Mouse (Mus musculus) skeletal muscle tissue, adult 2 months (tissue): ENCODE results near the gene 9430015G10Rik.

ENCODE experiments used
- DNase-seq: peaks from one replicate; pipeline ENCODE4 v3.0.0-alpha.2; 2012; ENCODE audit warnings: low read depth, low spot score

9430015G10Rik gene

GRCm38 (mm10) chr4:156109570-156110331, at the start of gene 9430015G10Rik:
Gene 9430015G10Rik, plus strand, starts transcription at chr4:156109982.
- peak; percentile 98 for DNase-seq

GRCm38 (mm10) chr4:156063861-156064509, 45.8 kb upstream of the 9430015G10Rik start:
- DNase-seq = no peak

DNA sequence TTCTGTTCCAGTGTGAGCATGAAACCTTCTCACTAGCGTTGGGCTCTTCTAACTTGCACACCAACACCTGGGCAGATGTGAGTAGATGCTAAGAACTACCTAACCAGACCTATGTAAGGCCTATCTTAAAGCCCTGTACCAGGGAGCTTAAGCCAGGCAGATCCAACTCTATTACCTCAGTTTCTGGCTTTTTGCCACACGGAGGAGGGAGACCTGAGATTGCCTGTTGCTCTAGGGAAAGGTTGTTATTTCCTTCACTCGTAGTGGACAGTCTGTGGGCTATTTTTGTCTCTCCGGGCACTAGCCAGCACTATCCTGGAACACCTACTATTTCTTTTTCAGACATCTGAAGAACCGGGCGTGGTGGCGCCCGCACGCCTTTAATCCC, 45.3 kb upstream of the 9430015G10Rik start:
- peak; percentile 43 for DNase-seq

DNA sequence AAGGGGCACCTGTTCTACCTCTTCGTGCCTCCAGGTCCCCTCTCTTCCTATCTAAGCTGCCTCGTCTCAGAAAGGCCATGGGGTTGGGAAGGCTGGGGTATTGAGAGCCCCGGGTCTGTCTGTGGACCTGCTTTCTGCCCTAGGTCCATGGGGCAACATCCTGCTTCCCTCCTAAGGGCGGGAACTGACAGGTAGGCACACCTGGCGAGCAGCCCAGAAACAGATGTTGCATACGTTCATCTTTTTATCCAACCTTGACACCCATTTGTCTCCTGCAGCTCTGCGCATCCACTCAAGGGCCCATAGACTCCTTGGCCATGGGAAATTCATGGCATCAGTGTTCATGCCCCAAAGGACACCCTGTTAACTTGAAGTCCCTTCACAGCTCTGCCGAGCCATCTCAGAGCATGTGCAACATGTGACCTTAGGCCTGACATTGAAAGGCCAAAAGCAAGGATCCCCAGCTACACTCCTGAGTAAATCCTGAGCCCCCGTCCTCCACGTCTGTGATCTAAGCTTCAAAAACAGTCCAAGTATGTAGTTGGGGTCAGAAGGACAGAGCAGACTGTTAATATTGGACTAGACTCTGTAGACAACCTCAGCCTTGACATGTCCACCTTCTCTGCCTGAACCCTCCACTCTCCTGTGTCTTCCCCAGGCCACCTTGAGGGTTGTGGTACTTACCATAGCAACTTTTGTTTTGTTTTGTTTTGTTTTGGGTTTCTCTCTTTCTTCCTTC, 44.5 kb upstream of the 9430015G10Rik start:
- no peak for DNase-seq

DNA sequence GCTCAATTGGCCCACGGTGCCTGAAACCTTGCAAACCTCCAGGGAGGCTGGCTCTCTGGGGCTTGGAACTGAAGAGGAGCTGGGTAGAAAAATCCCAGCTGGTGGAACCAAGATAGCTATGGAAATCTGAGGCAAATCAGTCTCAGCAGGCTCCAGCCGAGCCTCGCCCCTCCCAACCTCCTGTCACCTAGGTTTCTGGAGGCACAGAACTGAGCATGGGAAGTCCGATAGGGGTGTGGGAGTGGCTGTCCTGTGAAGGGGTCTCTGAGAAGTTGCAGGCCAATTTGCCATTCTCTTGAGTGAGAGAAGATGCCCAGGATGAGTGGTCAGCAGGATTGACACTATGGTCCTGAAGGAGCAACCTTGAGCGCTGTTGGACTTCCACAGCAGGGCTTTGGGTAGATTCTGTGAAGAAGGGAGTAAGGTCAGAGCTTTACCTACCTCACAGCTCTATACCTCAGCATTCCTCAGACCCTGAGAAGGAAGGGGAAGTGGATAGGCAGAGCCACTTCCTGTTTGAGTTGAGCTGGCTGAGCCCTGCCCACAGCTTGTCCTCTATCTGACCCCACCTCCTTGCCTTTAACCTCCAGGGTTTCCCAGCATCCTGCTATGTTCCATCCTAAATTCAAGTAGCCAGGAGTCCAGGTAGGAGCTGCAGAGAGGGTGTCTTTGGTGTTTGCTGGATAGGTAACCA, 42.4 kb upstream of the 9430015G10Rik start:
- no peak for DNase-seq

DNA sequence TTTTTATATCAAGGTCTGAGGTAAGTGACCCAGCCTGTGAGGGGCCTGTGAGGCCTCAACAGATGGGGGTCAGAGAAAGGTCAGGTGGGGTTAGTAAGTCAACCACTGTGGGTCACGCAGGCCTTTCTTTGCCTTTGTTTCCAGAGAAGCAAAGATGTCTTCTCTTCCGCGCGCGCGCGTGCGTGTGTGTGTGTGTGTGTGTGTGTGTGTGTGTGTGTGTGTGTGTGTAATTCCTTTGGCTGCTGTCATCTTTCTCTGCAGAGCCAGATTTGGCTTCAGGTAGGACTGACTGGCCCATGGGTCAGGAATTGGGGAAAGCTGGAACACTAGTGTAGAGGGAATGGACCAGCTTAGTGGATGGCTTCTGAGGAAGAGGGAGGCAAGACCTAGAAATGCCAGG, 40.1 kb upstream of the 9430015G10Rik start:
- DNase-seq = no peak

DNA sequence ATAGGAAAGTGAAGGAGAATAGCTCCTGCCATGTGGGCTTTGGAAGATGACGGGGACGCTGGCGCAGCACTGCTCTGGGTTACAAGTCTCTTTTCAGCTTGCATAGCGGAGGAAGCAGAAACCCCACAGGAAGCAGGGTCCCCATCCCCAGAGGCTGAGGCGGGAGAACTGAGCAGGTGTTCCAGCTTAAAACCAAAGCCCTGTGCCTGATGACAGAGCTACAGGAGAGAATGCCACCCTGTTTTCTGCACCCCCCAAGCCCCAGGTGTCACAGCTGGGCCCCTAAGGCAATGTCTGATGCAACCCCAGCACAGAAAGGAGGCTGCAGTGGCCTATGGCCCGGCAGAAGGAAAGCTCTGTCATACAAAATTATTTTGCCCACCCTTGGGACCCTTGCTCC, 39.5 kb upstream of the 9430015G10Rik start:
- DNase-seq = no peak

- no peak for DNase-seq
Measured at GRCm38 (mm10) chr4:156070716-156071115, 39.1 kb upstream of the 9430015G10Rik start.

DNA sequence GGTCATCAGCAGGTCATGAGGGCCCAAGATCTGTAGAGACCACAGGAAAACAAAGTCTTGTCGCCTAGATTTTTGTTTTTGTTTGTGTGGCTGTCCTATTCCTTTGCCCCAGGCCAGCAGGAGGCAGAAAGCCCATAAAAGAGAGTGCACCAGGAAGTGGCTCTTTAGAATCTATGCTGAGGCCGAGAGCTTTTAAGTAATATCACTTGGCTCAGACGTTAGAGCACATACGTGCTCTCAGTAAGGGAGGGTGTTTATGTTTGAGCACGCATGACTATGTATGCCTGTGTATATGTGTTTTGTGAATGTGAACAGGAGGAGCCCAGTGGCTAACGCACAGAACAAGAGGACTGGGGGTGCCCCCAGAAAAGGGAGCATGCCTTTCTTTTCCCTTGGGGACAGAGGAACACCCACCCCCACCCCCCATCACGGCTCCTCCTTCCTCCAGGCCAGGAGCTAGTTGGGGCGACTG, 32.8 kb upstream of the 9430015G10Rik start:
- no peak for DNase-seq

GRCm38 (mm10) chr4:156077499-156078301, 32.1 kb upstream of the 9430015G10Rik start:
- peak; percentile 24 for DNase-seq

GRCm38 (mm10) chr4:156082621-156083234, 27.1 kb upstream of the 9430015G10Rik start:
- DNase-seq = no peak

DNA sequence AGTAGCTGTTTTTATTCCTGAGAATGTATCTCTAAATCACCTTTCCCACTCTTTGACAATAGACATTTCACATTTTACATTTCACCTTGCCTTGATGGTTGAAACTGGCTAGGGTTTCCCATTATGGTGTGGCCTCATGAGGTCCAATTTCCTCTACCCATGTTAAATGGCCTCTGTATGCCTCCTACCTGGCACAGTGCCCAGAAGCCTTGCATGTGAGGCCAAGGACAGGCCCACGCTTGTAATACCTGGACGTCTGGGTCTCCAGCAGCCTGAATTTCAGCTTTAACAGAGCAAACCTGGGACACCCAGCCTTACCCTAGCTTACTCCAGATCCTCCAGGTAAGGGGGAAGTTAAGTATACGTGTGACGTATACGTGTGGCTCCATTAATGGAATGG, 26.4 kb upstream of the 9430015G10Rik start:
- DNase-seq = no peak

GRCm38 (mm10) chr4:156084096-156084879, 25.5 kb upstream of the 9430015G10Rik start:
- DNase-seq = no peak

GRCm38 (mm10) chr4:156085256-156085655, 24.5 kb upstream of the 9430015G10Rik start:
- DNase-seq = no peak

DNA sequence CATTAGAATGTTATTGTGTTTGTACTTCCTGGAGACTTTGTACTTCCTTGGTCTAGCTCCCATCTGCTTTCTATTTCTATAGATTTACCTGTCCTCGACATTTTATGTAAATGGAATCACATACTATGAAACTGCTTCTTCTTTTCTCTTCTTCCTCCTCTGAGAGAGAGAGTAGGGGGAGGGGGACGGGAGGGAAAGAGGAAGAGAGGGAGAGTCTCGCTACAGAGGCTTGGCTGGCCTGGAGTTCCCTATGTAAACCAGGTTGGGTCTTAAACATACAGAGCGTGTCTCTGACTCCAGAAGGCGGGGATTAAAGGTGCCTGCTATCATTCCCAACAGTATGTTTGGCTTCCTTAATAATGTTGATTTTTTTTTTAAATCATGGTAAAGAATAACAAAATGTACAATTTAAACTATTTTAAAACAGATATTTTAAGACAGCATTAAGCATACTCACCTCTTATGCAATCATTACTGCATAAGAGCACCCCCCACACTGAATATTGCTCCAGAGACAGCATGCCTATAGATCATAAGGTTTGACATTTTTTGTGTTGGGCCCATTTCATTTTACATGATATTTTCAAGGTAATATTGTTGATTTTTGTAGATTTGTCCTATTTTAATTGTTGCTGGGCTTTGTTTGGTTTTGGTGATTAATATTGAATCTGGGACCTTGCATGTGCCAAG, 22.2 kb upstream of the 9430015G10Rik start:
- no peak for DNase-seq

GRCm38 (mm10) chr4:156091236-156091635, 18.5 kb upstream of the 9430015G10Rik start:
- no peak for DNase-seq

GRCm38 (mm10) chr4:156092765-156093164, 17.0 kb upstream of the 9430015G10Rik start:
- DNase-seq = no peak

GRCm38 (mm10) chr4:156093758-156094157, 16.0 kb upstream of the 9430015G10Rik start:
- no peak for DNase-seq

DNA sequence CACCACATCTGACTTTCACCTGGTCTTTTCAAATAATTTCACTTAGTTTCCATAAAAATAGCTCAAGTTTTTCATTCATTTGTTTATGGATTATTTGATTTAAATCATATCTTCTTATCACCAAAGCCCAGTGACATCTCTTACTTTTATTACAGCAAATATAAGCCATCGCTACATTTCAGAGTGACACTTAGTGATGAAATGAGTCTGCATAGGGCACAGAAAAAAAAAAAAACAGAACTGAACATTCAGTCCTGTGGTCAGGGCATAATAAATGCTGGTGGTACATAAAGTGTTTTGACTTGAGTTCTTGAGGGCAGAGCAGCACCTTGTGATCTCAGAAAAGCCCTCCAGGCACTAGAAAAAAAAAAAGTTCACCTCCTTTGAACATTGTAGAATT, 13.6 kb upstream of the 9430015G10Rik start:
- no peak for DNase-seq
